35 mouse cellular contexts compared by ENCODE assay signal in the genomic region with DNA sequence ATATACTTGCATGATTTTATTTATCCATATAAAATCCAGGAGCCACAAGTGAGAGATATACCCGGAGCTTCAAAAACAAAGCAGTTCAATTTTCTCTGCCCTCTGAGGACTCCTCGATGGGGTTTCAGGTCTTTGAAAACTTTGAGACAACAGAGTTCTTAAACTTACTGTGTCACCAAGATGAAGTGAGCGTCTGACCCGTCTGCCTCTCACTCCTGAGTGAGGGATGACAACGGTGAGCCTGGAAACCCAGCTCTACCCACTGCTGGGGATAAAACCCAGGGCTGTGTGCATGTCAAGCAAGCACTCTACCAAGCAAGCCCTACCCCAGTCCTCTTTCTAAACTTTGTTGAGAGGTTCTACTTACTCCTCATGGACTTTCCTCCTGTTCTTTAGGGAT. TPM values are rescaled to one million over a fixed set of nuclear protein-coding genes. Genes with fewer than 3 reads are reported as not detected.
"Had no signal": no experiment of that assay in that cellular context is flagged by ENCODE, and none has a peak within 500 bp of the region (broad histone marks: within the 10 kb centered on the region; RNA-seq: fewer than 3 reads in every experiment).

No protein-coding gene starts in this region.

- H3K9me3 ChIP-seq: heart, embryonic 10.5 days; heart, embryonic 12.5 days; heart, embryonic 13.5 days; heart, embryonic 15.5 days; hindbrain, embryonic 10.5 days; hindbrain, embryonic 12.5 days; hindbrain, embryonic 13.5 days; hindbrain, embryonic 15.5 days; intestine, embryonic 15.5 days; kidney, embryonic 15.5 days had no signal

- DNase-seq: heart, postnatal 10 days; heart, postnatal 14 days; heart, postnatal 36 days; kidney, adult 11 months; kidney, adult 18-20 months; kidney, adult 2 months; kidney, adult 8-10 months; kidney, adult 9 months; kidney, postnatal 10 days; kidney, postnatal 14 days; kidney, postnatal 25 days; kidney, postnatal 36 days; kidney, postnatal 4 days; layer of hippocampus, adult 9-11 months; layer of hippocampus, postnatal 36 days had no signal

- H3K4me3 ChIP-seq: heart, embryonic 10.5 days; heart, embryonic 12.5 days; heart, embryonic 13.5 days; heart, embryonic 15.5 days; hindbrain, embryonic 10.5 days; hindbrain, embryonic 12.5 days; hindbrain, embryonic 13.5 days; hindbrain, embryonic 15.5 days; intestine, embryonic 15.5 days; kidney, embryonic 15.5 days; layer of hippocampus, adult 2 months had no signal

- H3K4me2 ChIP-seq: heart, embryonic 11.5 days; heart, embryonic 12.5 days; heart, embryonic 13.5 days; heart, embryonic 15.5 days; hindbrain, embryonic 12.5 days; hindbrain, embryonic 13.5 days; hindbrain, embryonic 14.5 days; hindbrain, embryonic 15.5 days; intestine, embryonic 15.5 days; kidney, embryonic 15.5 days had no signal

- H3K4me1 ChIP-seq: heart, embryonic 15.5 days; hindbrain, embryonic 10.5 days; hindbrain, embryonic 12.5 days; hindbrain, embryonic 13.5 days; hindbrain, embryonic 15.5 days; intestine, embryonic 15.5 days had no signal

- H3K27me3 ChIP-seq: heart, embryonic 12.5 days; heart, embryonic 13.5 days; heart, embryonic 15.5 days; hindbrain, embryonic 12.5 days; hindbrain, embryonic 13.5 days; hindbrain, embryonic 15.5 days; intestine, embryonic 15.5 days; kidney, embryonic 15.5 days had no signal

- ATAC-seq: hindbrain, embryonic 16.5 days; hindbrain, postnatal 0 days; inflammation-experienced regulatory T-cells, adult 6 months; intestine, embryonic 15.5 days; intestine, embryonic 16.5 days; intestine, postnatal 0 days had no signal

- H3K9ac ChIP-seq: heart, embryonic 12.5 days; heart, embryonic 13.5 days; heart, embryonic 15.5 days; hindbrain, embryonic 12.5 days; hindbrain, embryonic 13.5 days; hindbrain, embryonic 14.5 days; hindbrain, embryonic 15.5 days; intestine, embryonic 15.5 days; kidney, embryonic 15.5 days had no signal

- H3K36me3 ChIP-seq: heart, embryonic 10.5 days; heart, embryonic 12.5 days; heart, embryonic 13.5 days; heart, embryonic 15.5 days; hindbrain, embryonic 10.5 days; hindbrain, embryonic 12.5 days; hindbrain, embryonic 13.5 days; hindbrain, embryonic 15.5 days; intestine, embryonic 15.5 days; kidney, embryonic 15.5 days had no signal

- H3K27ac ChIP-seq: heart, embryonic 10.5 days; heart, embryonic 13.5 days; heart, embryonic 15.5 days; hindbrain, embryonic 10.5 days; hindbrain, embryonic 12.5 days; hindbrain, embryonic 13.5 days; hindbrain, embryonic 14.5 days; hindbrain, embryonic 15.5 days; hindbrain, postnatal 0 days; intestine, embryonic 15.5 days; kidney, embryonic 15.5 days; kidney, postnatal 0 days; layer of hippocampus, adult 2 months had no signal

RNA-seq across cellular contexts. Expression of a gene that starts 49.0 kb away (rescaled TPM):
- total RNA-seq: hematopoietic stem cell, adult 5-6 weeks had no signal
